Mouse (Mus musculus) lung, postnatal 36 days (tissue): ENCODE results near the gene Taldo1.
A peak's percentile ranks its signal among the peaks of the same experiment; 100 is the strongest.

Experiments used
- DNase-seq: peaks from one replicate; pipeline ENCODE4 v3.0.0; 2022; ENCODE audit warnings: mixed read lengths

Taldo1 gene

DNA sequence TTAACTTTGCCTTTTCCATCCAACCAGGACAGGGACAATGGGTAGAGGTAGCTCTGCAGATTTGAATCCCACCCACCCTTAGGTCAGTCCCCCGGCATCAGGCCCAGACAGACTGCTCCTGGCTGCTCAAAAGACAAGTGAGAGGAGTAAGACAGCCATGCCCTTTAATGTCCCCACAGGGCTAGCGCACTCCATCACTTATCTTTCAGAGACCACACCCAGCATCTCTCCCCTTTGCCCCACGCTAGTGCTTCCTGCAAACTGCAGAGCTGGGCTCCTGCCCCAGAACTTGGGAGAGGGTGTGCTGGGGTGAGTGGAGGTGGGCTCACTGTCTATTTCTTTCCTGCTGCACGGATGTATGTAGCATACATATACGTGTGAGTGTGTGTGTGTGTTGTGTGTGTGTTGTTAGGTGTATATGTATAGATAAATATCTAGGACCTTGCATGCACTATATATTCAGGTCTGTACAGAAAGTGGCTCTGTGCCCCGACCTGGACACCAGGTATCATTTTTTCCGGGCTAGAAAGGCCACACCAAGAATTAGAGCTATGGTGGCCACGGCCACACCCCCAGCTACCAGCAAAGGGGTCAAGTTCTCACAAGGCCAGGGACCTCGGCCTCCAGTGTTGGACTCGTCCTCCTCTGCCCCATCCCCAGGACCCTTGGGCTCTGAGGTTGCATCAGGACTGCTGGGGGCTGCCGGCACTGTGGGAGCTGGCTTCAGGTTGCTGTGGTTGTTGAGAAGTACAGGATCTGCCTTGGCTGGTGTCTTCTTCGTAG is 35.1 kb downstream of the Taldo1 start:
- no peak for DNase-seq

GRCm38 (mm10) chr7:141428701-141429100 is 36.7 kb downstream of the Taldo1 start:
- DNase-seq: no peak

- DNase-seq: peak; percentile 54
Observed at GRCm38 (mm10) chr7:141429310-141429709, 37.3 kb downstream of the Taldo1 start, which contains the start of gene Cend1. TSS of gene Cend1 (minus strand) at chr7:141429491.

DNA sequence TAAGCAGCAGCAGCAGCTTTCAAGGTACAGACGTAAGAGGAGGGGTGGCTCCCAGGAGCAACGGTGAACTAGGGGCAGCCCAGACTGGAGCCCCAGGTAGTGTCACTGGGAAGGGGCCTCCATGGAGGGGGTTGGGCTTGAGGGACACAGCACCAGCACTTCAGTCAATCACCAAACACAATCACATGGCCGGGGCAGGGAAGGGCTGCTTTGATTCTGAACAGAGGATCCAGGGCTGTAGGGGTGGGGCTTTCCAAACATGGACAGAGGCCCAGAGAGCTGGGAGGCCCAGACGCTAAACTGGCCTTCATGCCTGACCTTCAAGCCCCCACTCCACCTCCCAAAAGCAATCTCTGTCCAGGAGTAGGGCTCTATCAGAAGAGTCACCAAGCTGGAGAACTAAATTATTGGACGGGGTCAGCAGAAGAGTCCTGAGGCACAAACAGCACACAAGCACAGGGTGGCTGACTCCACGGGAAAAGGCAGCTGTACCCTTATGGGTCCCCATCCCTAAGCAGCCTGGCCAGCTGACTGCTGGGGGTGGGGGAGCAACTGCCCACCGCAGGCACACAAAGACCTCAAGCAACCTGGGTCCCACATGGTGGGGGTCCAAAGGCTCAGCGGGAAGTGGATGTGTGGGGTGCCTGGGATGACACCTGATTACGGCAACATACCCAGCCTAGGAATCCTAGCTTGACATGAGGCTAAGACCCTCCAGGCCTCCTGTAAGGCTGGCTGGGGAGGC is 38.0 kb downstream of the Taldo1 start:
- DNase-seq: no peak

- DNase-seq: no peak
Observed at GRCm38 (mm10) chr7:141430585-141431240, 38.7 kb downstream of the Taldo1 start.

DNA sequence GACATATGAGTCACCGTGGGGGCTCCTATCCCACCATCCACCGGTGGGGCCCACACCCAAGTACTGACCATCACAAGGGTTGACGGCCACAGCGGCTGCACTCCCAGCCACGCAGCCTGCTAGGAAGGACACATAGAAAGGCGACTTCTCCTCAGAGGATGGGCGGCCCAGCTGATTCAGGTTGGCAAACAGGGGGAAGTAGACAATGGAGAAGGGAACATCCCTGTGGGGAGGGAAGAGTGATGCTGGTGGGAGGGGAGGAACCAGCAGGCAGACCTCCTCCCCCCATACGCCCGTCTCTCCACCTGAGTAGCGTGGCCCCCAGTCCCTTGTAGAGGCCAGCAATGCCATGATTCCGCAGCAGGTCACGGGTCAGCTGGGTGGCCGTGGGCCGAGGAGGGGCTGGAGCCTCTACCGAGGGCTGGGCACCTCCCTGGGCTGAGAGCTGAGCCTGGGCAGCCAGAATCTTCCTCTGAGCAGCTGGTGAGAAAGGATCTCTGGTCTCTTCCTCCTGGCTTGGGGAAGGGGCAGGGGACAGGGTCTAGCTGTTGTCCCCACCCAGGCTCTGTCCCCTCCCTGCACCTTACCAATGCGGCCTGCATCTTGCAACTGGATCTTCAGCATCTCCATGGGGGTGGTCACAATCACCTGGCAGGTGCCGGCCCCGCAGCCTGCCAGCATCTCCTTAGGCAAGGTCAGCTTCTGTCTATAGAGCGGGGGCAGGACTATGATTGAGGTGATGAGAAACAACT is 39.6 kb downstream of the Taldo1 start:
- no peak for DNase-seq

DNA sequence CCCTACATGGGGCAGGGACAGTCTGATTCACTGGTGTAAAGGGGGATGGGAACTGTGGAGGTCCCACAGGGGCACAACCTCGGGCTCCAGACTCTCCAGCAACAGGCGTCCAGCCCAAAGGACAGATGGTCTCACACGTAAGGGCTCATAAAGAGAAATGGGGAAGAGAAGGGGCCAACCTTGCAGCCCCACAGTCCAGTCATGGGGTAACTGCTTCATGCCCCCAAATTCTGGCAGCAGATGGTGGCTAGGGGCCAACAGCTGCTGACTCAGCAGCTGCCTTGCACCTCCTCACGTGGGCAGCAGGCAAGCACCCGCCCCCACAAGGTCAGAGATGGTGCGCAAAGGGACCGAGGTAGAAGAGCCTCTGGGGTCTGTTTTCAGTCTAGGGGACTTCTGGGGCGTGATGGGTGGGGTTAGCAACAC is 40.2 kb downstream of the Taldo1 start:
- no peak for DNase-seq

DNA sequence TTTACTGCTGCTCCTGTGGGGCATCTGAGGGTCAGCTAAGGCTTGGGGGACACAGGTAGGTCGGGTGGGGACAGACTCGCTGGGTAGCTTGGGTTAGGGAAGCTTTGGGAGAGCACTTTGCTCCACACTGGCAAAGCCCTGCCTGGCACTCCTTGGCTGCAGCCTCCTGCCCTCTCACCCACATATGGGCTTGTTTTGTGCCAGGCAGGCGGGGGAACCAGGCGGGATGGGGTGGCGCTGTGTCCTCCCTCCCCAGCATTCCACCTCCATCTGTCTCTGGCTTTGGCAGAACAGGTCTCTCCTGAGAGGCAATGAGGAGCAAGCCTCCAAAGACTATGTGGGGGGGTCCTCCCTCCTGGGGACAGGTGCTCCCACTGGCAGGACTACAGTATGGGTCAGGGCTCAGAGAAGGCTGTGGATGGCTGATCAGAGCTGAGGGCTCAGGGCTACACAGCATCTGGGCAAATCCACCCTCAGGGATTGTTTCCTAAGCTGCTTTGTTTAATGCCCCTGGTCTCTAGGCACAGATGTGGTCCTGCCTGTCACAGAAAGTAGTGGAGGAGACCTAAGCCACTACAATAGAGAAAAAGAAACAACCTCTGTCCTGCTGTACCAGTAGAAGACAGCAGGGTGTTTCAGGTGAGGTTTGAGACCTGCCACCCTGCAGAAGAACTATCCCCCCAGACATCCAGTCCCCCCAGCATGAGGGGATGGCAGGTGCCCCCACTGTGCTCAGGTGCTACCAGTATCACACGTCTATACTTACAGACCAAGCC is 40.9 kb downstream of the Taldo1 start:
- no peak for DNase-seq

GRCm38 (mm10) chr7:141433517-141434400 is 41.8 kb downstream of the Taldo1 start:
- no peak for DNase-seq

- DNase-seq: peak; percentile 54
Observed at GRCm38 (mm10) chr7:141434464-141434863, 42.5 kb downstream of the Taldo1 start.

DNA sequence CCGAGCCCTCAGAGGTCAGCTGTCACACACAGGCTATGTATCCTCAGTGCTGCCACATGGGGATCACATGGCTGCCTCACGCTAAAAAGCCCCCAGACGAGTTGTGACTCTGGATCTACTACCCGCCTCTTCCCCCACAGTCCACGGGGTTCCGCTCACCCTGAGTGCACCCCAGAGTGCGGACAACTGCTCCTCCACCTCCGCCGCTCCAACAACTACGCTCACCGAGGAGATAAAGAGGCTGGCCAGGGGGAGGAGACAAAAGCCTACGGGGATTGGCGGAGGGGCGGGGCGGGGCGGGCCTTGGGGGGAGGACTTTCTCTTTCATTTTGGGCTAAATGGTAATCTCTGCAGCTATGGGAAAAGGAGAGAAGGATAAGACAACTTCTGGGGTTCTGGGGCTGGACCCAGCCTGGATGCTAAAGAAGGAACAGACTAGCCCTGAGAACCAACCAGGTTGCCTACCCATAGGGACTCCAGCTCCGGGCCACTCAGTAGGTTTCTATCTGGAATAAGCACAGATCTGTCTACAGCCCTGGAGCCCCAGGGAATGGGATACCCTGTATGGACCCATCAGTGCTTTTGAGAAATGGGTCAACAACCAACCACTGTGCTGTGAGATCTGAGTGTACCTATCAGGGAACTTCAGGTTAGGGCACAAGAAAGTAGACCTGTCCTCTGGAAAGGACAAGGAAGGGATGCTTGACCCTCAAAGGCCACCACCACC is 43.3 kb downstream of the Taldo1 start:
- DNase-seq: peak; percentile 81

- DNase-seq: no peak
Observed at GRCm38 (mm10) chr7:141435856-141436522, 44.0 kb downstream of the Taldo1 start.

- no peak for DNase-seq
Observed at GRCm38 (mm10) chr7:141436523-141436892, 44.5 kb downstream of the Taldo1 start.

DNA sequence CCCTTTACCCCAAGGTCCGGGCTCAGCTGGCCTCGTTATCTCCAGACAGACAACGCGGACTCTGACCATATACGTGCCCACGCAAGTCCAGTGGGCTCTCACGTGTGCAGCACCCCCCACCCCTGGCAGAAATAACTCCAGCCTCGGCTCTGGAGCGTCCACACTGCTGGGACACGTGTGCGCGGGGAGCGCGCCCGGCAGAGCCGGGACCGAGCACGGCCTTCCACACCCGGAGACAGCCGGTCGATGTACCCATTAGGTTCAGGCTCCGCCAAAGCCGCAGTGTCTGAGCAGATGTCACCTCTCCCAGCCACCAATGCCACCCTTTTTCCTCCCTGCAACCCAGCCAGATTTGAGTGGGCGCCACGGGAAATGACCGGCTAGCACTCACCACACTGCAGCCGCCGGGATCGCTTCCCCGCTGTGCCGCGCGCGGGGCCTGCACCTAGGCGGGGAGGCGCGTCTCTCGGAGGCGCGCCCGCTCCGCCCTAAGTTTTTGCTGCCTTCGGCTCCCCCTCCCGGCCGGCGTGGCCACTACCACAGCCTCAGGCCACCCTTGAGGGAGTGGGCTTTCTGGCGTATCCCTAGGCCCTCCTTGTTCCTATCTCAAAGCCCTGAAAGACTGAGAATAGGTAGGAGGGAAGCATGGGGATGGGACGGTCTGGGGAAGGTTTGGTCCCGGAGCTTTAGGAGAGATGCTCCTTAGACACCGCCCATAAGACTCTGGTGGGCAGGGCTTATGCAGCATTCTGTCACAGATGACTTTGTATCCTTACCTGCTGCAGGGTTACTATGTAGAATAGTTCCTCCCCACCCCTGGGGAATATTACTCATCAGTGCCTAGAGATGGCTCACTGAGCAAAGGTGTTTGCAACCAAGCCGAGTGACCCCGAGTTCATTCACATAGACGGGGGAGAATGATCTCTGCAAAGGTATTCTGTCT is 45.5 kb downstream of the Taldo1 start, which contains the start of gene Slc25a22:
Gene Slc25a22, minus strand, starts transcription at position 715 of the 943 bp plus-strand sequence.
- peak; percentile 90 for DNase-seq

- no peak for DNase-seq
Observed at GRCm38 (mm10) chr7:141438201-141438968, 46.4 kb downstream of the Taldo1 start.

- no peak for DNase-seq
Observed at GRCm38 (mm10) chr7:141439140-141439679, 47.2 kb downstream of the Taldo1 start.

DNA sequence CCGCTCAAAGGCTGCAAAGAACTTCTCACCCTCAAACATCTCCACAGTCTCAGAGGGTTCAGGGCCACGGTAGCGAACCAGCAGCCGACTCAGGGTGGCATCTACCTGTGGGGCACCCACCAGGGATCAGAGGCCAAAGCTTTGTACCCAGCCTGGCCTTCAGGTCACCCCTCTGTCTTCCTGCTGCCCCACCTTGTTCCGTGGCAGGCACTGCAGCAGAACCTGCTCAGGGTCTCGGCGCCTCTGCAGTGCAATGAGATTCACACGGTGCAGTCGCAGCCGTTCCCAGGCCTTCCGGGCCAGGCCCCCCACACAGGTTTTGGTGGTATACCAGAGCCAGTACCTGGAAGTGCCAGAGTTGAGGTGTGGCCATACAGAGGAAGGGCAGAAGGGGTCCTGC is 47.8 kb downstream of the Taldo1 start:
- no peak for DNase-seq
